Mouse (Mus musculus) heart, adult 11 months (tissue): ENCODE results near the gene Tmem223.

Experiments used
- DNase-seq: peaks from one replicate; pipeline ENCODE4 v3.0.0; 2022

Gene Tmem223

GRCm38 (mm10) chr19:8747368-8747767, 23.4 kb upstream of the Tmem223 start:
- peak; percentile 79 for DNase-seq

DNA sequence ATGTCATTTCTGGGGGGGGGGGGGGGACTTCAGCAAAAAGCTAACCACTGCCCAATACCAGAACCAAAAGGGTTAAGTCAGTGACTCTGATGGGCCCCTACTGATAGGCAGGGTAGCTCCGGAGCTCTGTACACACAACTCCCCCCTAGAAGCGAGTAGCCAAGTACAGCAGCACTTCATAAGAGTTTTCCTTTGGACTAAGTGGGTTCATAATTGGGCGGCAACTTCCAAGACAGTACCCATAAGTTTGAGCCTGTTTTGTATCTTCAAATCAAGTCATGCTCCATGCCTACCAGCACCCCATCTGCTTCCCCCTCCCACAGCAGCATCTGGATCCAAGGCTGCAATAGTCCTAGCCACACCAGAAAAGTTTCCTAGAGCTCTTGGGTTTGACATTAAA, 15.1 kb upstream of the Tmem223 start:
- DNase-seq: peak; percentile 83

DNA sequence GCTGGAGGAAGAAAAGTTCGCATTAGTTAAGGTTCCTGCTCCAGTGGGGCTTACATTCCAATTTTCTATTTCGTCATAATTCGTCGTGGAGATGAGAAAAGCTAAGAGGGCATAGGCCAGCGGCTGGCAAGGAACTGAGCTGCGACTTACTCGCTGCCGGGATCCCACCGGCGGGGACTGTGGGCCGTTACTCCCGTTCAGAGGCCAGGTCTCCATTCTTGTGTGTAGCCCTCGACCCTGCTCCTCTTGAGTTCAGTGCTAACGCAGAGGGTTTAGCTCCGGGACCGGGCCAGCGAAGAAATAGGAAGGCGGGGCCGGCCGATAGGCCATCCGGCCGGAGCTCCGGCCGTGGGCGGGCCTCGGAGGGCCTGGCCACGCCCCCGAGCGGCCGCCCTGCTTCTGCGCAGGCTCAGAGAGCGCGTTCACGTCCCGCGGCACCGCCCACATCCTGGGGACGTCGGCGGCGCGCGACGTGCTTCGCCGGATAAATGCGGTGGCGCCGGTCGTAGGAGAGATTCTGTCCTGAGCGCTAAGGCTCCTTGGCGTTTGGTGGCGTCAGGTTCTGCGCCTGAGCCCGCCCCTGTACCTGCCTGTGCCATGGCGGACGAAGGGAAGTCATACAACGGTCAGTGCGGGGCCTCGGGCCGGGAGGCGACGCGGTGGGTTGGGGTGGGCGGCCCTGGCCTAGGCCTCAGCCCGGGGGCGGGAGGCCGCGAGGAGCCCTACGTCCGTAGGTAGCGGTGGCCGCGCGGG, 14.0 kb upstream of the Tmem223 start, which contains the start of gene Nxf1:
Gene Nxf1, plus strand, starts transcription at position 439 of the 753 bp plus-strand sequence.
- DNase-seq: peak; percentile 99

- no peak for DNase-seq
Measured at GRCm38 (mm10) chr19:8757471-8757998, 13.3 kb upstream of the Tmem223 start.

DNA sequence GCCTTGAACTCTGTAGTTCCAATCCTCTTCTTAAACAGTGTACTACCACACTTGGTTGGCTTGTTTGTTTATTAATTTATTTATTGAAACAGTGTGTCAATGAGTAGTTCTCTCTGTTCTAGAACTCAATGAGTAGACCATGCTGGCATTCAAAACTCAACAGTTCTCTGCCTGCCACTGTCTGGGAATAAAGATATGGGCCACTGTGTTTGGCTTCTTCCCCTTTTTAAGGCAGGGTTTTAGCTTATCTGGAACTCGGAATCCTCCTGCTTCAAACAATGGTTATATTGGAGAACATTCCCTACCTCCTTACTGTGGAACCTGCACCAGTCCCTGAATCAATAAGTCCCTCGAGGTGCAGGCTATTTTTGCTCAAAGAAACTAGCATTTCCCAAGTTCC, 11.9 kb upstream of the Tmem223 start:
- DNase-seq: peak; percentile 57

GRCm38 (mm10) chr19:8760757-8761156, 10.0 kb upstream of the Tmem223 start:
- peak; percentile 83 for DNase-seq

DNA sequence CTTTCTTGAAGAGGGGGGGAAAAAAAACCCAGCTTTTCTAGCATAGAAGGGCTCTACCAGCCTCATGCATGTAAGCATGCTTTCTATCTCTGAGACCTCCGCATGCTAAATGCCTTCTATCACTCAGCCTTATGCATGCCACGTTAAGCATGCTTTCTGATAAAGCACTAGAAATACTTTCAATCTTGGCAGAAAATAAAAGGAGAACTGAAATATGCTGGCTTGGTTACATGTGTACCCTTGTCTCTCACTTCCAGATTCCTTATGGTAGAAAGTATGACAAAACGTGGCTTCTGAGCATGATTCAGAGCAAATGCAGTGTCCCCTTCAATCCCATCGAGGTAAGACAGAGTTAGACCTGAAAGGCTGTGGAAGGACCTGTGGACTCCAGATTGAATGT, 7.5 kb upstream of the Tmem223 start:
- peak; percentile 57 for DNase-seq

DNA sequence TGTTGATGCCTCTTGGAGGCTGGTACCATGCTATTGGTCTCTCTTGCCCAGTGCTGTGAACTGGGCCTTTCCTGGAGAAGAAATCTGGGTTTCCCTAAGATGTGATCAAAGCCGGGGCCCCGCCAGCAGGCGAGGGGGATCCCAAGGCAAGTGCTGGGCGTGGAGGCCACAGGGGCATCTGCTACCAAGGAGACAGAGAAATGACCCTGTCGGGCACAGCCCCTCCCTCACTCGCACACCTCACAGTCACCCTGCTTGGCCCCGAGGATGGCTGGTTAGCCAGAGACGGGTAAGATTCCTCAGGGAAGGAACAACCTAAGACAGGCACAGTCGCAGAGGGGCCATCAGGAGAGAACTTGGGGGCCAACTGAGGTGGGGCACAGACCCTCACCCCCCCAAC, 5.2 kb upstream of the Tmem223 start:
- DNase-seq: peak; percentile 90

GRCm38 (mm10) chr19:8772996-8773395, 2.2 kb downstream of the Tmem223 start:
- no peak for DNase-seq

GRCm38 (mm10) chr19:8773409-8773808, 2.6 kb downstream of the Tmem223 start:
- DNase-seq: peak; percentile 89

DNA sequence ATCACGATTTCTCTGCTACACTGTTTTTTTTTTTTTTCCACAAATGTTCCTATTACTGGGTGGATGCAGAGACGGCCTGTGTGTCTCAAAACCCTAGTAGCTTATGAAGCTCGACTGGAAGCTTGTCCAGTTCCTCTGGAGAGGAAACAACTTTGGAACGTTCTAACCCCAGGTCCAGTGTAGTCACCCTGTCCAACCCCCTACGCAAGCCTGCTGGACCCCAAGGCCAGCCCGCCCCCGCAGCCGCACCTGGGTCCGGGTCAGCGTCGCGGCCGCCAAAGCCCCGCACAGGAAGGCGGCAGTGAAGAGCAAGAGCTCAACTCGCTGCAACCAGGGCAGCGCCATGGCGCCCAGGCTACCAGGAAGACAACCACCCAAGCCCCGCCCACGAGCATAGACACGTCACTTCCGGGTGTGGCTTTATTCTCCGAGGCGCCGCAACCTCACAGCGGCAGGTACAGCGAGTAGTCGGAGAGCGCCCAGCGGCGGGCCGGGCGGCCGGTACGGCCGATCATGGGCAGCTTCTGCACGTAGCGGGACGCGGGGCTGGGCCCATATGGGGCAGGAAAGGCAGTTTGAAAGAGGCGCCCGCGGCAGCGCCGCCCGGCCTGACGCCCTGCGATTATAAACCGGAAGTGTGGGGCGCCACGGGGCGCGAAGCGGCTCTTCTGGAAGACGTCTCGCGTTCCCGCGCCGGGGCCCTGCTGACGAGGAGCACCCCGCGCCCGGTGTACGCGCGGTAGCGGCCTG, 3.5 kb downstream of the Tmem223 start, which contains the start of gene Tmem179b:
Gene Tmem179b, minus strand, starts transcription at position 382 of the 750 bp plus-strand sequence.
- peak; percentile 99 for DNase-seq

GRCm38 (mm10) chr19:8774951-8775421, 4.2 kb downstream of the Tmem223 start:
- no peak for DNase-seq

- peak; percentile 100 for DNase-seq
Measured at GRCm38 (mm10) chr19:8786008-8786781, 15.4 kb downstream of the Tmem223 start, which contains the start of gene Taf6l. Gene Taf6l (minus strand): TSS chr19:8786417.

DNA sequence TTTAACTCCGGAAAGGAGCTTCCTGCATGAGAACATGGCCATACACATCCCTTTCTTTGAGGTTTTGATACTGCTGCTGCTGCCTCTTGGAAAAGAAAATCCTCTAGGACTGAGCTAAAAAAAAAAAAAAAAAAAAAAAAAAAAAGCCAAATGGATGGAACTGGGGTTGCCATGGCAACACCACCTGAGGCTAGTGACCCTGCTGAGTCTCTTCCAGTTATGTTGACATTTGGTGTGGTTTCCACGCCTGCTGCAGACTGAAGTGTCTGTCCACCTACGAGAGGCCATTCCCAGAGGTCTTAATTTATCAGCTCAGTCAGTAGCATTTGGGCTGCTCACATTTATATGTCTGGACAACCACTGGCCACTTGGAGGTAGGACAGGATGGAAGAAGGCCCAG, 17.7 kb downstream of the Tmem223 start:
- DNase-seq: no peak

GRCm38 (mm10) chr19:8789171-8789570, 18.4 kb downstream of the Tmem223 start:
- no peak for DNase-seq

DNA sequence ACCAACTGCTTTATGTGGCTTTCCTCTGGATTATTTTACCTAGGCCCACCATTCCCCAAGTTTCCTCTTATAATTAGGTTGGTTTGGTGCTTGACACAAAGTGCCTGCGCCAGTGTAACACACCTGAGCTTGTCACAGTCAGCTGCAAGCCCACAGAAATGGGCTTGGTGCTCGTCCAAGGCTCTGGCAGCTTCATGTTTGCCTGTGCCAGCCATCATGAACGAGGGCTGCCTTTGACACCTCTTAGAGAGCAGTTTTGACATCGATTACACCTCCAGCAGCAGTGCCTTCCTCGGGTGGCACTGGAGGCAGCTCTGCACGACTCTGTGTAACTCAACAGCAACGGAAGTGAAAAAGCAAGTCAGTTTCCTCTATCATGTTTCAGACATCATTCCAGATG, 19.4 kb downstream of the Tmem223 start:
- DNase-seq: no peak

DNA sequence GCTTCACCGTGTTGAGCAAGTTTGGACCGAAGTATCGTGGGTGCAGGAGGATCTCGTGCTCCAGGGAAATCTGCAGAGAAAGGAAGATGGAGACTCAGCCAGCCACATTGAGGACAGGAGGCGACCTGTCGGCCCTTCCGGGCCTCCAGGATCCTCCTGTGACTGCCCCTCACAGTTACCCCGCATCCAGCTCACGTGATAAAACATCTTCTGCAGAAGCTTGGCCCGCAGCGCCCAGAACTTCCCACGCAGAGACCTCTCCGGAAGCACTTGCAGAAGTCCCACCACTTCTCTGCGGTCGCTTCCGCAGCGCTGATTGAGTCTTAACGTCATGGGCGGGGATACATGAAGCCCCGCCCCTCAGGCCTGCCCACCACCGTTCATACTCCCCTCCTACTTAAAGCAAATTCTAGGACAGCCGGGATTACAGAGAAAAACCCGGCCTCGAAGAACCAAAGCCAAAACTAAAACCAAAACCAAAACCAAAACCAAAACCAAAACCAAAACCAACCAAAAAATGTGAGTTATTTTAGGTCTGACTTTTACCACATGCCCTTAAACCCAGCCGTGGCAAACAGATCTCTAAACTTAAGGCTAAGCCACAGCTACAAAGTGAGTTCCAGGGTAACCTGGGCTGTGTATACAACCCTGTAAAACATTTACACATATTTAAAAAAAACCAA, 27.6 kb downstream of the Tmem223 start, which contains the start of gene Polr2g:
Gene Polr2g, minus strand, starts transcription at position 314 of the 683 bp plus-strand sequence.
- peak; percentile 99 for DNase-seq

DNA sequence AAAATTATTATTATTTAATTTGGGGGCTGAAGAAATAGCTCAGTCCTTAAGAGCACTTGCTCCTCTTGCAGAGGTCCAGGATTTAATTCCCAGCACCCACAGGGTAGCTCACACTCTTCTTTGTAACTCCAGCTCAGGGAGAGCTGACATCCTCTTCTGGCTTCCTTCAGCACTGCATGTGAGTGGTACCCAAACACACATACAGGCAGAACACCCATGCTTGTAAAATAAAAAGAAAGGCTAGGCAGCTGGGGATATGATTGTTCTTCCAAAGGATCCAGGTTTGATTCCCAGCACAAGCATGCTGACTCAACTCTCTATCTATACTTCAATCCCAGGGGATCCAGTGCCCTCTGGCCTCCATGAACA, 28.1 kb downstream of the Tmem223 start:
- DNase-seq: peak; percentile 91

- peak; percentile 100 for DNase-seq
Measured at GRCm38 (mm10) chr19:8802130-8802821, 31.5 kb downstream of the Tmem223 start, which contains the start of gene Zbtb3. Gene Zbtb3 (plus strand): TSS chr19:8802555.

DNA sequence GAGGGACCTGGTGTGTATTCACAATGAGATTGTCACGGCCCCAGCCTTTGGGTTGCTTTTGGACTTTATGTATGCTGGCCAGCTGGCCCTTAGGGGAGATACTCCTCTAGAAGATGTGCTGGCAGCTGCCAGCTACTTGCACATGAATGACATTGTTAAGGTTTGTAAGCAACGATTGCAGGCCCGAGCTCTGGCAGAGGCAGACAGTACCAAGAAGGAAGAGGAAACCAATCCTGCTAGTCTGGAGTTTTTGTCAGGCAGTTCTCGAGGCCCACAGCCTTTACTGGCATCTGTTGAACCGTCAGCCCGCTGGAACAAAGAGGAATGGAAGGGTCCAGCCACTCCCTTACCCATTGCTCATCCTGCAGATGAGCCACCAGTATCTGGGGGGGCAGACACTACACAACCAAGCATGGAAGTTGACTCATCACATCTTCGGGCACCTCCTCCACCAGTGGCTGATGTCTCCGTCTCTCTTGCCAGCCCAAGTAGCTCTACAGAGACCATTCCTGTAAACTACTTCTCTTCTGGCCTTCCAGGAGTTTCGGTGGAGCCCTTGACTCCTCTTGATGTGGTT, 32.5 kb downstream of the Tmem223 start:
- peak; percentile 91 for DNase-seq
